Mouse (Mus musculus) hindbrain, embryonic 10.5 days (tissue): ENCODE data around the gene Snrpf. TPM values are rescaled to one million over a fixed set of nuclear protein-coding genes. Genes with fewer than 3 reads are reported as not detected.
"Not testable (repeated sequence)": the region's sequence is repeated elsewhere in the genome, so short reads cannot be mapped to it uniquely, and the experiment has no call there.

Source experiments
- DNase-seq: peaks from one replicate; pipeline ENCODE4 v3.0.0-alpha.2; 2017; ENCODE audit warnings: low spot score
- H3K27ac ChIP-seq: fragments of 300-500 bp; sonication (generic); 2 replicates; pipeline ENCODE4 v1.5.1; 2016; ENCODE audit warnings: mild to moderate bottlenecking, moderate library complexity
- H3K27me3 ChIP-seq: fragments of 300-500 bp; sonication (generic); 2 replicates; pipeline ENCODE4 v1.6.1; 2016; ENCODE audit warnings: mild to moderate bottlenecking; ENCODE audit not compliant: poor library complexity, insufficient read depth, severe bottlenecking
- H3K36me3 ChIP-seq: fragments of 300-500 bp; sonication (generic); 2 replicates; pipeline ENCODE4 v1.6.1; 2016; ENCODE audit warnings: mild to moderate bottlenecking, moderate library complexity
- H3K4me1 ChIP-seq: fragments of 300-500 bp; sonication (generic); replicated peaks from 2 replicates; pipeline ENCODE4 v1.6.1; 2016; ENCODE audit warnings: mild to moderate bottlenecking
- H3K4me3 ChIP-seq: fragments of 300-500 bp; sonication (generic); 2 replicates; pipeline ENCODE4 v1.5.1; 2016; ENCODE audit warnings: mild to moderate bottlenecking, moderate library complexity
- H3K9me3 ChIP-seq: fragments of 300-500 bp; sonication (generic); 2 replicates; pipeline ENCODE4 v1.6.1; 2016; ENCODE audit warnings: mild to moderate bottlenecking, moderate library complexity
- WGBS: fragments of 180-500 bp; shearing (Covaris S2); methylation state at CpG from one replicate; pipeline ENCODE4 v1.1.7; 2016; 5-methylcytosine and 5-hydroxymethylcytosine counted together
- polyA plus RNA-seq: library from polyadenylated mRNA; unstranded; fragments of >200 nt; fragmentation: Nextera tagmentation; extraction: Ambion mirVana; gene quantifications from 2 replicates; pipeline ENCODE4 v1.2.1, GENCODE M21; 2016

Snrpf gene
- polyA plus RNA-seq, 1 experiment from 2014 or later = 163 TPM

GRCm38 (mm10) chr10:93568671-93569070 lies 20.8 kb downstream of the Snrpf start:
- no peaks in the 10 kb centered on the region for H3K9me3 ChIP-seq
- H3K36me3 ChIP-seq = no peaks in the 10 kb centered on the region
- 85% methylated on average over 6 of the region's 6 CpGs for WGBS
- H3K4me1 ChIP-seq = no peaks in the 10 kb centered on the region
- no peak overlapping the region for H3K27ac ChIP-seq
- DNase-seq = no peak
- no peak overlapping the region for H3K4me3 ChIP-seq
- H3K27me3 ChIP-seq = no peaks in the 10 kb centered on the region

DNA sequence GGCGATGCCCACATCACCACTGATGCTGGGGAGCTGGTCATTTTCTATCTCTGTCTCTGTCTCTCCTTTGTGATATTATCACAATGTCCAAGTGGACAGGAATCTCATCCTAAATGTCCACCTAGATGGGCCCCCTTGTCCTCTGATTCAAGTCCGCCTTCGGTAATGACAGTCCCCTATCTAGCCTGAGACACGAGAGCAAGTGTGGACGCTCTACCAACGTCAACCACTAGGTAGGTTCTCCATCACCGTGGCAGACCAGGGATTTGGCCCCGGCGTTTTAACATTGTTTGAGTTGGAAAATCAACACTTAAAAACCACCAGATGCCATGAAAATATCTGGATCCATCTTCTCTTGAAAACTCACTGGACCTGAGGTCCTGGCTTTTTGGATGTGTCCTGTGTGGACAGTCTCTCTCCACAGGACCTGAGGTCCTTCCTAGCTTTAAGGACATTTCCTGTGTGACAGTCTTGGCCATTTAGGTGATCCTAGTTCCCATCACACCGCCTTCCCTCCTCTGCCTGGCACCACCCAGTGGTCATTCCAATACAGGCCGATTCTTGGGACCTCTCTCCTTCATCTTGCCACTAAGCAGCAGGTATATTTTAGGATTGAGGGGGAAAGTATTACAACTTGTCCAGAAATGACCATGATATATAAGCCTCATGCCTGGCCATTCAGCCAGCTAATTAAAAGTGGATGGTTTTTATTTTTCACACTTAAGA lies 21.5 kb downstream of the Snrpf start:
- no peak overlapping the region for H3K27ac ChIP-seq
- no peaks in the 10 kb centered on the region for H3K27me3 ChIP-seq
- H3K36me3 ChIP-seq = no peaks in the 10 kb centered on the region
- H3K9me3 ChIP-seq = no peaks in the 10 kb centered on the region
- no peak overlapping the region for H3K4me3 ChIP-seq
- whole genome bisulfite sequencing = 89% methylated on average over 11 of the region's 11 CpGs
- no peak for DNase-seq
- H3K4me1 ChIP-seq = no peaks in the 10 kb centered on the region

DNA sequence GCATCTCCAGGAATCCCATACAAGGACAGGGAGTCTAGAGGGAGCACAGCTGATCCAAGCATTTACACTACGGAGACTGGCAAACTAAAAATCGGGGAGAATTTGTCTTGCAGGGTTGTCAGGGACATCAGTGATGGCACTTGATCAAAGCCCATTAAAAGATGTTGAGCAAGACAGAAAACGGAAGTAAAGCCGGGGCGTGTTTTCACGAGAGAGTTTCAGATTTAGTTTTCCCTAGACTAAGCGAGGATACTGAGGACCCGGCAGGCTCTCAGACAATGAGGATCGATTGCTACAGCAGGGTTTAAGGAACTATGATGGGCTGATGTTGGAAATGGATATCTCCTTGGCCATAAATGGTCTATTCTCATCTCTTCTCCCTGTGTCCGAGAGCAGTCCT lies 22.4 kb downstream of the Snrpf start:
- H3K27ac ChIP-seq = no peak overlapping the region
- 92% methylated on average over 10 of the region's 10 CpGs for WGBS
- DNase-seq = no peak
- no peaks in the 10 kb centered on the region for H3K36me3 ChIP-seq
- H3K4me3 ChIP-seq = no peak overlapping the region
- H3K9me3 ChIP-seq = no peaks in the 10 kb centered on the region
- no peaks in the 10 kb centered on the region for H3K27me3 ChIP-seq
- H3K4me1 ChIP-seq = no peaks in the 10 kb centered on the region

- DNase-seq = no peak
- H3K4me3 ChIP-seq = no peak overlapping the region
- 89% methylated on average over 14 of the region's 14 CpGs for WGBS
Measured at GRCm38 (mm10) chr10:93564518-93565090, 24.9 kb downstream of the Snrpf start.

DNA sequence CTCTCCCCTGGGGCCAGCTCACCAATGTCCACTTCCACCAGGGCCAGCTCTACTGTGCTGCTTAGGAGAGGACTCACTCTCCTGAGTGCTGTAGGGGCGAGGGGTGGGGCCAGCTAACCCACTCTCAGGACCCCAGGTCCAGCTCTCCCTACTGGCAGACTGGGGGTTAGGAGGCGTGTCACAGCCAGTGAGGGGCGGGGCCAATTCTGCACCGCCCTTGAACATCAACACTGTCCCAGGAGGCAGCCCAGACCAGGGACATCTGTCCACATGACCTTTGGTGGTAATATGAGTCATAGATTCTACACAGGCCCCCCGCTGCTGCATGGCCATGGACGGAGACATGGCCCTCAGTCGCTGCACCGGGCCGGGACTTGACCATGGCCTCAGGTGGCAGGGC lies 29.7 kb downstream of the Snrpf start:
- 58% methylated on average over 9 of the region's 9 CpGs for WGBS
- Histone ChIP-seq H3K27me3 (no peaks in the 10 kb centered on the region), H3K9me3 (no peaks in the 10 kb centered on the region), H3K27ac (no peak overlapping the region; the same call in 1 of the 2 replicates), H3K4me3 (no peak overlapping the region), H3K4me1 (0 out of 2 replicates have a peak, but pooled peaks cover 7% of the 10 kb centered on the region), H3K36me3 (no peaks in the 10 kb centered on the region)
- no peak for DNase-seq

More at GRCm38 (mm10) chr10:93564518-93565090, 24.9 kb downstream of the Snrpf start:
- Histone ChIP-seq H3K9me3 (no peaks in the 10 kb centered on the region), H3K4me1 (0 out of 2 replicates have a peak, but pooled peaks cover 4% of the 10 kb centered on the region), H3K27me3 (no peaks in the 10 kb centered on the region), H3K27ac (no peak overlapping the region), H3K36me3 (no peaks in the 10 kb centered on the region)

DNA sequence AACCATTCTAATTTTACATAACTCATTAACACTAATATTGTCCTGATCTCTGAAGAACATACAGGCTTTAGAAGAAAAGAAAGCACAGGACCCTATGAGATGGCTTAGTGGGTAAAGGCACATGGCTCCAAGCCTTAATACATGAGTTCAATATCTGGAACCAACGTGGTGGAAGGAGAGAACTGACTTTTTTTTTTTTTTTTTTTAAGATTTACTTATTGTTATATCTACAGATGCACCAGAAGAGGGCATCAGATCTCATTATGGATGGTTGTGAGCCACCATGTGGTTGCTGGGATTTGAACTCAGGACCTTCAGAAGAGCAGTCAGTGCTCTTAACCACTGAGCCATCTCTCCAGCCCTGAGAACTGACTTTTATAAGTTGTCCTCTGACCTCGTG lies 31.5 kb downstream of the Snrpf start:
- H3K4me1 ChIP-seq, H3K27ac ChIP-seq, H3K4me3 ChIP-seq, H3K9me3 ChIP-seq, H3K27me3 ChIP-seq, H3K36me3 ChIP-seq, DNase-seq: not testable (repeated sequence)
- WGBS = 81% methylated on average over 2 of the region's 2 CpGs

DNA sequence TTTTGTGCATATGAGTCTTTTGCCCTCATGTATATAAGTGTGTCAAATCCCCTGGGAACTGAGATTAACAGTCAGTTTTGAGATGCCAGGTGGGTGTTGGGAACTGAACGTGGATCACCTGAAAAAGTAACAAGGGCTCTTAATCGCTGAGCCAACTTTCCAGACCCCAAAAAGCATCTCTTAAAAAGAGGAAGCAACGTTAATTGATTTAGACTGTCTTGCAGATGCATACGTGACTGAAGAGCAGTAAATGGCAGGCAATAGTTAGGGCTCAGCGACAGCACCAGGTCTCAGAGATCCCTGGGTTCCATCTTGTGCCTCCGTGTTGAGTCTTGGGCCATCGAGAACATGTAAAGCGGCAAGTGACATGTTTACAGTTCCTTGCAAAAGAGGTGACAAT lies 36.9 kb downstream of the Snrpf start:
- no peak for DNase-seq
- Histone ChIP-seq H3K4me3 (no peak overlapping the region), H3K36me3 (no peaks in the 10 kb centered on the region), H3K4me1 (no peaks in the 10 kb centered on the region), H3K27me3 (no peaks in the 10 kb centered on the region), H3K9me3 (no peaks in the 10 kb centered on the region), H3K27ac (no peak overlapping the region)
- WGBS = 89% methylated on average over 8 of the region's 8 CpGs

DNA sequence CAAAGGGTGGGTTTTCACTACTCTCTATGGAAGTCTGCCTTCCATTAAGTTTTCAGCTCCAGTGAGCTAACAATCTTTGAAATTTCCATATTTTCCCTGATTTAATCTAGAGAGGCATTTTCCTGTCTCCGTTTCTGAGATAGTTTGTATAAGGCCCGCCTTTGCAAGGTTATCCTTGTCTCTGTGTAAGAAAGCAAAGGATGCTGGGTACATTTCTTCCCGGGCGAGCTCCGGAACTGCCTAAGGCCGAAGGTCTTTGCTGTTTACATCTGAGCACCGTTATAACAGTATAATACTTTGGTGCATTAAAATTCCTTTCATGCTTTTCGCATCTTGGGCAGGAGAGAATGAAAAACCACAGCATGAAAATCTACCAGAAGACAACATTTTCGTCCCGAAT lies 39.7 kb downstream of the Snrpf start:
- 89% methylated on average over 10 of the region's 10 CpGs for WGBS
- Histone ChIP-seq H3K36me3 (no peaks in the 10 kb centered on the region), H3K4me1 (peaks cover 5% of the 10 kb centered on the region; the same call in 1 of the 2 replicates), H3K27ac (no peak overlapping the region), H3K27me3 (no peaks in the 10 kb centered on the region), H3K9me3 (no peaks in the 10 kb centered on the region), H3K4me3 (no peak overlapping the region)
- DNase-seq = no peak

DNA sequence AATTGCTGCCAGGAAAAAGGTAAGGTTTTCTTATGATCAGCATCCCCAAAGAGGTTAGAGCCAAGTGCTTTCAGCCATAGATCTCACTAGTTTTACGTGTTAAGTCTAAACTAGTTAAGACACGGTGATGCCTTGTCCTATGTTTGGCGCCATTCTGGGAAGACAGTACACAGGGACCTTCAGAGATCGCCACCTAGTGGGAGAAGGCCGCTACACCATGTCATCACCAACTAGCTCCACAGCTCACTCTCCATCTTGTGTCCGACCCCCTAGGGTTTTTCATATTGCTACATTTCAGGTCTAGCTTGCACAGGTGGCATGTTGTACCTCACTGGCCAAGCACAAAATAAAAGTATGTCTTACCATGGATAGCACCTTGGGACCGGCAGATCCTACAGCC lies 40.5 kb downstream of the Snrpf start:
- no peaks in the 10 kb centered on the region for H3K9me3 ChIP-seq
- no peak overlapping the region for H3K4me3 ChIP-seq
- H3K27me3 ChIP-seq = no peaks in the 10 kb centered on the region
- no peaks in the 10 kb centered on the region for H3K36me3 ChIP-seq
- H3K27ac ChIP-seq = no peak overlapping the region
- whole genome bisulfite sequencing = 15% methylated on average over 7 of the region's 7 CpGs
- peak; percentile 83 for DNase-seq
- H3K4me1 ChIP-seq = peaks cover 5% of the 10 kb centered on the region; the same call in 1 of the 2 replicates

DNA sequence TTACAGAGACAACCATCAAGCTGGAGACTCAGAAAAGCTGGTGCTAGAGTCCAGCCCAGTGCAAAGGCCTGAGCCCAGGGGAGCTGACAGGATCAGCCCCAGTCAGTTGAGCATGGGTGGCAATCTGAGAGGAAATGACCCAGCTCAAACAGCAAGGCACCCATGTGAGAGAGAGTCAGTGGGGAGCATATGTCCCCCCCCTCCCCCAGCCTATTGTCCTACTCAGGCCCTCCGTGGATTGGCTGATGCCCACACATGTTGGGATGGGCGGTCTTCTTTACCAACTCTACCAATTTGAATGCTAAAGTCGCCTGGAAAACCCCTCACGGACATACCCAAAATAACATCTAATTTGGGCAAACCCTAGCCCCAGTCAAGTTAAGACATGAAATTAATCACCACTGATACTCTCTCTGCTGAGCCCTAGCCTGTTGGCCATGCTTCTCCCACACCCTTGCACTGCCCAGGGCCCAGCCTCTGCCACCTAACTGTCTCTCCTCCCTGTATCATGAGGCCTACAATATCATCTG lies 41.7 kb downstream of the Snrpf start:
- Histone ChIP-seq H3K36me3 (no peaks in the 10 kb centered on the region), H3K27ac (no peak overlapping the region; the same call in 1 of the 2 replicates), H3K27me3 (no peaks in the 10 kb centered on the region), H3K9me3 (no peaks in the 10 kb centered on the region), H3K4me1 (peaks cover 5% of the 10 kb centered on the region; the same call in 1 of the 2 replicates), H3K4me3 (no peak overlapping the region)
- WGBS = 84% methylated on average over 4 of the region's 4 CpGs
- DNase-seq = no peak

GRCm38 (mm10) chr10:93544172-93544571 lies 45.3 kb downstream of the Snrpf start:
- Histone ChIP-seq H3K9me3 (no peaks in the 10 kb centered on the region), H3K36me3 (no peaks in the 10 kb centered on the region), H3K4me3 (no peak overlapping the region), H3K27me3 (0 out of 2 replicates have a peak, but pooled peaks cover 4% of the 10 kb centered on the region), H3K27ac (no peak overlapping the region), H3K4me1 (peaks cover 25% of the 10 kb centered on the region)
- WGBS = 78% methylated on average over 5 of the region's 5 CpGs
- no peak for DNase-seq

- 52% methylated on average over 6 of the region's 6 CpGs for WGBS
- Histone ChIP-seq H3K27ac (no peak overlapping the region), H3K36me3 (no peaks in the 10 kb centered on the region), H3K4me3 (no peak overlapping the region), H3K4me1 (peaks cover 25% of the 10 kb centered on the region), H3K27me3 (peaks cover 11% of the 10 kb centered on the region), H3K9me3 (no peaks in the 10 kb centered on the region)
- no peak for DNase-seq
Measured at GRCm38 (mm10) chr10:93543176-93543575, 46.3 kb downstream of the Snrpf start.

DNA sequence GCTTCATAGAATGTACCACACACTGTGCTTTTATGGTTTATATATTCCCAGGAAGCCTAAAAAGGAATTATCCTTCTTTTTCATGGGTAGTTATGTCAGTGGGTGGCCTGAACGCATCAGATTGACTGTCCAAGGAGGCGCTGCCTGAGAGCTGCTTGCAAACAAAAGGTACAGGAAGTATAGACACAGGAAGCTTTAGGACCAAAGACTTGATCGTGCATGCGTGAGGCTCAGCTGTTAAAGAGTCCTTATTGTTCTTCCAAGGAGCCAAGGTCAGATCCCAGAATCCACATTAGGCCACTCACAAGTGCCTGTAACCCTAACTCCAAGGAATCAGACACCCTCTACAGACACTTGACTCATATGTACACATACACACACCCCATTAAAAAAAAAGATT lies 47.1 kb downstream of the Snrpf start:
- H3K4me3 ChIP-seq = no peak overlapping the region
- 45% methylated on average over 4 of the region's 4 CpGs for WGBS
- H3K4me1 ChIP-seq = peaks cover 25% of the 10 kb centered on the region
- no peak overlapping the region; the same call in 1 of the 2 replicates for H3K27ac ChIP-seq
- peaks cover 16% of the 10 kb centered on the region for H3K27me3 ChIP-seq
- no peaks in the 10 kb centered on the region for H3K9me3 ChIP-seq
- no peaks in the 10 kb centered on the region for H3K36me3 ChIP-seq
- no peak for DNase-seq
